Mouse (Mus musculus): ENCODE data around the gene Tmem184b.

Tmem184b gene

DNA sequence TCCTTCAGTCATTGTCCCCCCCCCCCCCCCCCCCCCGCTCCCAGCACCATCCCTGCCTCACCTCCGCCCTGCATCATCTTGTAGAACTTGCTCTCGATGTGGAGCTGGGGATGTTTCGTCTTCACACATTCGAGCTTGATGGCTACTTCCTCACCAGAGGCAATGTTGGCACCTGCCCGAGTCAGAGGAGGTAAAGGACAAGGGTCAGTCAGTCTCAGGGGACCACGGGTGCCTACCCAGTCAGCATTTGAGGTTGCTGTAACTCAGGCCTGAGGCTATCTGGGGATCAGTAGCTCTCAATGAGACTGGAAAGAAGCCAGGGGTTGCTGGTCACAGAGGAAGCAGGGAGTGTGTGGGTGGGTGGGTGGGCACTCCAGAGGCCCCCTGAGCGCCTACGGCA lies 26.6 kb upstream of the Tmem184b start:
- in situ Hi-C loops (cut with MboI, MseI) = no loop called here

DNA sequence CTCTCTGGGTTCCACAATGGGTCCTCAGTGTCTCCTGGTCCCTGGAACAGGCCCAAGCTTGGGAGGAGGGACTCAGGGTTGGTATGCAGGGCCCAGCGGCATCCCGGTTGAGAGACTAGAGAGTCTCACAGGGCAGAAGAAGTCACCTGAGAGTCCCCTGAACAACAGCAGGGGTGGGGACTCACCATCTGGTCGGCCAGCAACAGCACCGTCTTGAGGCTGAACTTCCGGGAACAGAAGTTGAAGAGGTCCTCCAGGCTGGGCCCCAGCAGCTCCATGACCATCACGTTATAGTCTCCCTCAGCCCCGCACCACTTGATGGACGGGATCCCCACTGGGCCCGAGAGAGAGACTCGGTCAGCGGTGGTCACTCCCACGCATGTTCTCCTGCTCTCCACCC lies 26.2 kb upstream of the Tmem184b start:
- in situ Hi-C loops (cut with MboI, MseI) = no loop called here

DNA sequence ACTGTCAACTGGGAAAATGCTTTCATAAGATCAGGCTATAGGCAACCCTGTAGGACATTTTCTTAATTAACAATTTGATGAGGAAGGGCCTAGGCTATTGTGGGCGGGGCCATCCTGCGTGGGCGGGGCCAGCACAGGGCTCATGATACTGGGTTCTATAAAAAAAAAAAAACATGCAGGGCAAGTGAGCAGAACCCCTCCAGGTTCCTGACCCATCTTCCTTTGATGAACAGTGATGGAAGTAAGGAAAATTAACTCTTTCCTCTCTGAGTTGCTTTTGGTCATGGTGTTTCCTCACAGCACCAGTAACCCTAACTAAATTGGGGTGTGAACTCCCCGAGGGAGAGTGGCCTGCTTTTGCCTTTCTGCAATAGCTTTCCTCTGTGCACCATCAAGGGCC lies 25.2 kb upstream of the Tmem184b start:
- in situ Hi-C loops (cut with MboI, MseI) = no loop called here

DNA sequence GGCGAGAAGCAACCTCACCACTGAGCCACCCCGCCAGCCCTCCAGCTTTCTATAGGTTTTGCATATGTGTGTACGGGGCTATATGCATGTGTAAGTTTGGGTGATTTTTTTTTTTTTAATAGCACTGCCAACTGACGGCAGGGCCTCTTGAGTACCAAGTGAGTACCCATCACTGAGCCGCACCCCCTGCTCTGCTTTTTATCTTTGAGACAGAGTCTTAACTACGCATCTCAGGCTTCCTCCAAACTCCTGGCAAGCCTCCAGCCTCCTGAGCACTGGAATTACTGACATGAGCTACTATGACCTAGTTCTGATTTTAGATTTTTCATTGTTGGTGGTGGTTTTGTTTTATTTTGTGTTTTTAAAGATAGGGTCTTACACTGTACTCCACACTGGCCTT lies 24.1 kb upstream of the Tmem184b start:
- in situ Hi-C loops (cut with MboI, MseI) = no loop called here

DNA sequence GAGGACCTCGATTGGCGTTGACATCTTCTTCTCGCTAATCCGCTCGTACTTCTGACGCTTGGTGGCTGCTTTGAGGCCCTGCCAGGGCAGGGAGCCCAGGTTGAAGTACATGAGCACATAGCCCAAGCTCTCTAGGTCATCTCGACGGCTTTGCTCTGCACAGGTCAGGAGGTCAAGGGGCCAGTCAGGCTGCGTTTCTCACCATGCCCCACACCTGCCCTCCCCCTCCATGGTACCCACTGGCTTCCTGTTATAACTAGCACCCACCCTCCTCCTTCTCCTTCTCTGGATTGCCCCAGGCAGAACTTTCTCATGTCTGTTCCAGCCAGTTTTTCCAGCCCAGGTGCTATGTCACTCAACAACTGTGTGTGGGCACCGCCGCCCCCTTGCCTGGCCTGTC lies 22.1 kb upstream of the Tmem184b start:
- in situ Hi-C loops (cut with MboI, MseI) = no loop called here

DNA sequence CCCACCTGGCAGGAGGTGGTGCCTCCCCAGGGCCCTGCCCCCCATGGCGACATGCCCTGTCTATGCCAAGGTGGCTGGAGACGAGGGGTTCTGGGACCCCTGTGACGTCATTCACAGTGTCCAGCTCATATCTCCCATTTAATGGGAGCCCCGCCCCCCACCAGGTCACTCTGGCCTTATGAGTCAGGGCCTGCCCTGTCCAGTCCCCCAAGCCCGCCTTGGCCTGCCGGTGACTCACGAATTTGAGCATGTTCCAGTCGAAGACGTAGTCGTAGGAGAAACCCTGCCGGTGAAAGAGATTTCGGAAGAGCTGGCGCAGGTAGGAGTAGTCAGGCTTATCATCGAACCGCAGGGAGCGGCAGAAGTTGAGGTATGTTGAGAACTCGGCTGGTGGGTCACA lies 21.2 kb upstream of the Tmem184b start:
- in situ Hi-C loops (cut with MboI, MseI) = no loop called here

DNA sequence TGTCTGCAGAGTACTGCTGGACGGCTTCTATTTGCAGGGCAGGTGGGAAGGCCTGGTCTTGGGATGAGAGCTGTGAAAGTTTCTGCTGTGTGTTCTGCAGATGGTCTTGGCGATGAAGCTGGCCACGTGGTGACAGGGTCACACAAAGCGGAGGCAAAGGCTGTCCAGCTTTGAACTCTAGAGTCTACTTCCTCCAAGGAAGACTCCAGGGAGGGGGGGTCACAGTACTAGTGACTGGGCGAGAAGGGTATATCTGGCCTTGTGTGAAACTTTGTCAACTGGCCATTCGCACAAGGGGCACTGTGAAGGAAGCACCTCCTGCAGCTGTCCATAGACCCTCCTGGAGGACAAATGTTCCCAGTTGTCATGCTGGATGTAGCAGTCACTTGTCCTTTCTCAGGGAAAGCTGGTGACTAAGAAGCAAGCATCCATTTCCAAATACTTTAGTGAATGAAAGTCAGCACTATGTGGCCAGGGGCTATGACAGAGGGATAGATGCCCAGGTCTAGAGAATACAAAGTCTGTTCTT lies 19.4 kb upstream of the Tmem184b start:
- in situ Hi-C loops (cut with MboI, MseI) = no loop called here

DNA sequence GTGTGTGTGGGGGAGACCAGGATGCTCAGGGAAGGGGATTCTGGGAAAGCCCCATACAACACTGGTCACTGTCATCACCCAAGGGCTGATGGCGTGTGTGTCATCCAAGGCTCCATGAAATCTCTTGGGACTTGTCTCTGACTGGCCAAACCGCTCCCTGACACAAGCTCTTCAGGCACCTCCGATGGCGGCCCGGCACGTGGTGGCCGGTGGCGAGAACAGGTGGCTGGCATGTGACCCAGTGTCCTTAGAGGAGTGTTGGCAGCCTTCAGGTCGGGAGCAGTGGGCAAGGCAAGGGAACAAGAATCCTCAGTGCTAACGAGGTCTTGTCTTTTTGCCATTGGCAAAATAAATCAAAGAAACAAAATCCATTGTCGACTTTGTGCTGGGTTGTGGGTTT lies 15.3 kb upstream of the Tmem184b start:
- in situ Hi-C loops (cut with MboI, MseI) = no loop called here

DNA sequence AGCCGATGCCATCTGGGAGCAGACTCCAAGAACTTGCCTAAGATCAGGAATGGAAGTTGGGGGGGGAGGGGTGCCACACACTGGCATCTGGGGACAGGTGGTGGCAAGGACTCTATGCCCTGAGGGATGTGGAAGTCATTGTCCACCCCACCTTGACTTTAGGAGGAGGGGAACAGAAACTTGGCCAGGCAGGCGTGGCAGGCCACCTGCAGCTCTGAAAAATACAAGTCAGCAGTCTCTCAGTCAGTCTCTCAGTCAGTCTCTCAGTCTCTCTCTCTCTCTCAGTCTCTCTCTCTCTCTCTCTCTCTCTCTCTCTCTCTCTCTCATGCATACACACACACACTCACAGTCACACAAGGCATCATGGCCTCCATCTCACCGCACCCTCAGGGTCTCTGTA lies 14.9 kb upstream of the Tmem184b start:
- in situ Hi-C loops (cut with MboI, MseI) = no loop called here

DNA sequence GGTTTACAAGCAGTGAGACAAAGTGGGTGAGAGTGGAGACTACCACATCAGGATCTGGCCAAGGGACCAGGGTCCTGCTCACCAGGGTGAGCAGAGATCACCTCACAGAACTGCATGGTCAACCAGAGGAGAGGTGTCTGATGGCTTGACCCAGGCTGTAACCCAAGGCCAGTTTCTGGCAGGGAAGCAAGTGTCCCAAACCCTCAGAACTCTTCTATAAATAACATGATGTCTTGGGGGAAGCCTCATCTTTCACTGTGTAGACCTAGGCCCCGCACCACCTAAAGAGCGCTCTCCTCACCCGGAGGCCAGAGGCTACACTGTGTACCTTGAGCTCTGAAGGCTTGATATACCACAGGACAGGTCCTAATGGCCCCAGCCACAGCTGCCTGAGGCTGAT lies 14.0 kb upstream of the Tmem184b start:
- in situ Hi-C loops (cut with MboI, MseI) = no loop called here

DNA sequence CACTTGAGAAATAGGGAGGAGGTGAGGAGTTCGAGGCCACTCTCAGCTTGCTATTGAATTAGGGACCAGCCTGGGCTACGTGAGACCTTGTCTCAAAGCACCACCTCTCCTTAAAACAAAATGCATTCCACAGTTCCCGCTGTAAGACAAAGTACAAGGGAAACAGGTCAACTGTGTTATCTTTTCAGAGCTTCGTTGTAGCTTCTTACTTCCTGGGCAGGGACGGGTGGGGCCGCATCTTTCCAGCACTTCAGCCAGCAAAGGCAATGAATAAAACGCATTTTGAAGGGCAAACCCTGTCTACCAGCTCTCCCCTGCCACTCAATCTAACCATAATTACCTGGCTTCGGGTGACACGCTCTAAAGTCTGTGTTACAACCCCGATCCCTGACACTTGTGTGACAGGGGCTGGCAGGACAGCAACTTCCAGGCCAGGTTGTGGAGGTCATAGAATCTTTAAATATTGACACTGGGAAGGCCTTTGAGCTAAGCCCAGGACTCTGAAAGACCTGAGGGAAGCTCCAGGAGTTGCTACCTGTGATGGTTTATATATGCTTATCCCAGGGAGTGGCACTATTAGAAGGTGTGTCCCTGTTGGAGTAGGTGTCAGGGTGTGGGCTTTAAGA lies 13.2 kb upstream of the Tmem184b start:
- in situ Hi-C loops (cut with MboI, MseI) = no loop called here

DNA sequence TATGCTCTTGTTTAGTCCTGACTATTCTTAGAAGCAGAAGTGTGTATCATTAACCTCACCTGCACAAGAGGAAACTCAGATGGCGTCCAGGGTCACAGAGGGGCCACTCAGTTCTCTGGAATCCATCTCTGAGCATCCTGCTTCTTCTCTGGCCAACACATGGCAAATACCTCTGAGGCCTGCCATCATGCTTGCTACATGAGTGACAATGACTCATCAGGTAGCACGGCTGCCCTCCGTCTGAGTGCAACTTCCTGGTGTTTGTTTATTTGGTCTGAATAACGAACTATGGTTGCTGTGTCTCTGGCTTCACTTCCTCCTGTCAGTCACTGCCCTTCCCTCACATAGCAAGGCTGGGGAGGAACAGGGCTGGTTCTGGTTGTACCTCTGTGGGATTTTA lies 11.1 kb upstream of the Tmem184b start:
- in situ Hi-C loops (cut with MboI, MseI) = no loop called here

DNA sequence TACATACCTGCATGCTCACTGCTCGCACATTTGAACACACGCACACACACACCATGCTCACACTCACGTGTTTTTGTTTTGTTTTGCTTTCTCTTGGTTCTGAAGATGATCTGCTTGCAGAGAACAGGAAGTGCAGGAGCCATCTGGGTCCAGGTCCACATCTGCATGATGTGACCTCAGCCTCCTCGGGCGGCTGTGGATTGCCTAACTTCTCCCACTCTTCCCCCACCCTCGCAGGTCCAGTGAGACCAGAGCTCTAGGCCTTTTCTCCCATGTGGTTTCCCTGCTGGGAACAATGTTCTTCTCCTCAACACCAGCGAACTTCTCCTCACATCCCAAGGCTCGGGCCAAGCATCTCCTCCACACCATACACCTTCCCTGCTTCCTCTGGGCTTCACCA lies 10.4 kb upstream of the Tmem184b start:
- in situ Hi-C loops (cut with MboI, MseI) = no loop called here

DNA sequence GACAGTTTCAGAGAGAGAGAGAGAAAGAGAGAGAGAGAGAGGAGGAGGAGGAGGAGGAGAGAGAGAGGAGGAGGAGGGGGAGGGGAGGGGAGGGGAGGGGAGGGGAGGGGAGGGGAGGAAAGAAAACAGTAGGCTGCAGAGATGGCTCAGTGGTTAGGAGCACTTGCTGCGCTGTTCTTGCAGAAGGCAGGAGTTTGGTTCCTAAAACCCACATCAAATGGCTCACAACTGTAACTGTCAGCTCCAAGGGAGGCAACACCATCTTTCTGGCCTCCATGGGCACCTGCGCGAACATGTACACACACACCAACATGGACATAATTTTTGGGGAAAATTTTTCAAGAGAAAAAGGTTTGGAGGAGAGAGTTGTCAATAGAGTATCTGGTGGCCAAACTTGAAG lies 9.8 kb upstream of the Tmem184b start:
- in situ Hi-C loops (cut with MboI, MseI) = no loop called here

DNA sequence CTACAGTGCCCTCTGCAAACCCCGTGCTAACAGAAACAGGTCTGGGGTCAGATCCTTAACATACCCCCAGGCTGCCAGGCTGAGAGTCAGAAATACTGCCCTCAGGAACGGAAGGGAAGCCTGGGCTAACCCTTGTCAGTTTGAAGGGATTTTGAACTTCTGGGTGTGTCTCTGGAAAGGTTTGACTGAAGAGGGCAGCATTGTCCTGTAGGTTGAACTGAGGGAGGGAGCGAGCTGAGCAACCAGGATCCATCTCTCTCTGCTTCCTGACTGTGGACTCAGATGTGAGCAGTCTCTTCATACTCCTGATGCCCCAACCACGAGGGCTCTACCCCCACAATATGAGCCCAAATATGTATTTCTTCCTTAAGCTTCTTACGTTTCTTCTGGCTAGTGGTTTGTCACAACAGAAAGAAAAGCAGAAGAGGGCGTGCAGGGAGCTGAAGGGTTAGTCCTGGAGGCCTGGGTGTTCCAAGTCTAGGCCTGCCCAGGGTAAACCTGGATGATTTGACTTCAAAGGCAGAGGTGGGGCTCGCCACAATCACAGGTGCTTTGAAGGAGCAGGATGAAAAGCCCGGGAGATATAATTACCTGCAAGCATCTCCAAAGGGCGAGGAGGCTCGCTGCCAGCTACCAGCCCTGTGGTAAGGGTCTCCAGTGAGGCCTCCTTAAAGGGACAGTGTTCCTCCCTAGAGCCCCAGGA lies 8.1 kb upstream of the Tmem184b start:
- in situ Hi-C loops (cut with MboI, MseI) = no loop called here

DNA sequence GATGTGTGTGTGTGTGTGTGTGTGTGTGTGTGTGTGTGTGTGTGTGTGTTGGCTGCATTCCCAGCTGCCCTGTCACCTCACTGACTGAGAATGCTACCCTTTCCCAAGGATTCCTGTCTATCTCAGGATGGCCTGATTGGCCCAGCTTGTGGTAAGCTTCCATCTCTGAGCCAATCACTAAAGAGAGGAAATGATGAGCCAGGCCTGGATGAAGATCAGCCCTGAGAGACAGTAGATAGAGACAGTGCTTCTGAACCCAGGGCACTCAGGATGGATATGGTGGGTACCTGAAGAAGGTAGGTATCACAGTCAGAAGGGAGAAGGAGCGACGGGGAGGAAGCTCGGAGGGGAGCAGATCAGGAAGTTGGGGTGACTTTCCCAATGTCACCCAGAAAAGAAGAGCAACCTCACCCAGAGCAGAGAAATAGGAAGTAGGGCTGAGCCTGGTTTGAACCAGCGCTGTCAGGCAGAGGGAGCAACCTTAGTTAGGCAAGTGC lies 5.8 kb upstream of the Tmem184b start:
- in situ Hi-C loops (cut with MboI, MseI) = no loop called here

DNA sequence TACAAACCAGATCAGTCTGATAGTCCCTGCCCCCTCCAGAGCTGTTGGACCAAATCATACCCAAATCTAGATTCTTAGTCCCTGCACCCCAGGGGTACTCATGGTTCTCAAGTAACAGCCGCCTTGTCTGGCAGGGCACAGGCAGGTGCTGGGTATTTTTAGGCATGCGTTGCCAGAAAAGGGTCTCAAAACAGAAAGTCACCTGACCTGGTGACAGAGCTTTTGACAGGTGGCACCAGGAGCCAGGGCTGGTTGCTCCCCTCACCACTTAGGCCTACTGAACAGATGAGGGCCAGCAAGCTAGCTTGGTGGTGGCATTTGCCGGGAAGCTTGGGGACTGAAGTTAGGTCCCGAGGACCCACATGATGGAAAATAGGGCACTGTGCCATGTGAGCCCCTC lies 3.2 kb upstream of the Tmem184b start:
- in situ Hi-C loops (cut with MboI, MseI) = no loop called here

DNA sequence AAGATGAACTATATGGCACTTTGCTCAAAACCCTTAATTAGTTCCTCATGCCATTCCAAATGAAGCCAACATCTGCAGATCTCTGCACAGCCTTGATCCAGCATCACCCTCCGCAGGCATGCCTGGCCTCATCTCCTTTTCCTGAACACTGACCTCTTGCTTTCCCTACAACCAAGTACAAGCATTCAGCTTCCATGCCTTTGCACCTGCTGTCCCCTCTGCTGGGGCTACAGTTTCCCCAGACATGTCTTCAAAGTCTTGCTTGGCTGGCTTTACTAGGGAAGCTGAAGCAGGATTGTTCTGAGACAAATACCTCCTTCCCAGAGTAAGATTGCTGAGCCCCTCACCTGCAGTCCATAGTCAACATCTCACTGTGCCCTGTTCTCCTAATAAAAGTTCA lies 908 bp upstream of the Tmem184b start:
- in situ Hi-C loops (cut with MboI, MseI) = no loop called here

DNA sequence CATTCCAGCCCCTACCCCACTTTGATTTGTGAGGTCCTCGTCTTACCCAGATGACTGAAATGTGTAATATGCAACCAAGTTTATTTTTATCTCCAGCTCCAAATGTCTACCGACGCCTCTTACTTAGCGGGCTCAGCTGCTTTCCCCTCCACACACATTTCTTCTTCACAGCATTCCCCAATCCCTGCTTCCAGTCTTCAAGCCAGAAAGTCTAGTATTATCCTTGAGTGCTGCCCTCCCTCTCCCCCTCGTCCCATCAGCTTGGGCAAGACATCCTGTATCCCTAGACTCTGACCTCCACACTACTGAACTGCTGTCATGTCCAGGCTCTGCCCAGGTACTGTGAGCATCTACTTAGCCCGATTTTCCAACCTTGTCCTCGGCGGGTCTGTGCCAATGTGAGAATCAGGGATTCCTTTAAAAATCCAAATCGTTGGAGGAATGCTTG lies 418 bp upstream of the Tmem184b start:
- in situ Hi-C loops (cut with MboI, MseI) = no loop called here

DNA sequence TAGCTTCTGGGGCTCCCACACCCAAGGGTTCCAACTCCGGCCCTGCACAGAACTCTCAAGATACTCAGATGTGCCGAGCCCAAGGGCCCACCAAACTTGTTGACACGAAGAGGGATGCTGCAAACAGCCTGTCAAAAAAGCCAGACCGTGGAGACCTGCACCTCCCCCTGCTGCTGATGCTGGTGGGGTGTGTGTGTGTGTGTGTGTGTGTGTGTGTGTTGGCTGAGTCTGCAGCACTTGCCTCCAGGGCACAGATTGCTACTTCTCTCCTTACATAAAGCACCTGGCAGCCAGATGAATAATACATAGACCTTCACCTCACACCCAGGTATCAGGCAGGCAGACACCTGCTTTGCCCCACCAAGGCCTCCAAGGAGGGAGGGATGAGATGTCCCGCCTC lies 1.2 kb downstream of the Tmem184b start:
- in situ Hi-C loops (cut with MboI, MseI) = no loop called here

DNA sequence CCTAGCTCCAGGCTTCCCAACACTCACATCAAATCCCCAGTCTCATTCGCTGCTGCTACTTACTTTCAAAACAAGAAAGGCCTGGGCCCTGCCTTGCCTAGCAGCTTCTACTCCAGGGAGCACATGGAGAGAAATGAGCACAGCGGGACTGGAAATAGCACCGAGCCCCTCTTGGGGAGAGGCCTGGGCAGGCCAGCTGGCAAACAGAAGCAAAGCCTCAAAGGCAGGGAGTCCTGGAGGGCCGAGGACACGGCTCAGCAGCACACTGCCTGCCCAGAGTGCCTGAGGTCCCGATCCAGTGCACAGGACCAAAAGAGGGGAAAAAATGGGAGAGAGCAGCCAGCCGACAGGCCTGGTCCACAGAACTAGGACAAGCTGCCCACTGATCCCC lies 2.4 kb downstream of the Tmem184b start:
- in situ Hi-C loops (cut with MboI, MseI) = no loop called here

DNA sequence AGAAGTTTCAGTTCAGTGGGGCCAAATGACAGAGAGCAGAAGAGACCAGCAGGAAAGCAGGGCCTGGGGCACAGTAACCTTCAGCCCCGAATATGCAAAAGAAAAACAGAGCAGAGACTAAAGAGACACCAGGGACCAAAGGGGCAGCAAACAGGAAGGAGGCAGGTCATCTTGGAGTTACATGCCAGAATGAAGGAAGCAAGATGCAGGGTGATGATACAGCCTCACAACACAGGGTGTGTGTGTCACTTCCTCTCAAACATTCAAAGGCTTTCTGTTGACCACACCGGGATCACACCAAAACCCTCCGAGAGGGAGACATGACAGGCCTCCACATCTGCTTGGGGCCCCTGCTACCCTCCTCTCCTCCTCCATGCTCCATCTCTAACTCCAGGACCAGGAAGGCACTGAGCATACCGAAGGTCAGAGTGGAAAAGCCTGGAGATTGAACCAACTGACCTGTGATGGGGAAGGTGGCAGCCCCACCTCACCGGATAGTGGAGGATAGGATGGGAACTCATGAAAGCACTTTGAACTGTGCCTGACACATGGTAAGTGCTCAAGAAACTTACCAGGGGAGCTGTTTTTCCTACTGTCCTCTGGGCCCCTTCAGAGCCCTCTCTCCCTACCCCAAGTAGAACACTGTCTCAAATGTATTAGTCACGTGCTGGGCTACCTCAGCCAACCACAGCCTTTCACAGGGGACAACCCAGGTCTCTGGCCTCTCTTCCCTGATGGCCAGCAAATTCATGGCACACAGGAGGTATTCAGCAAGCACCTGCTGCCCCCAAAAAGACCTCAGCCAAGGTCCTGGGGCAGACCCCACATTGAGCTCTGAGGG lies 3.0 kb downstream of the Tmem184b start:
- in situ Hi-C loops (cut with MboI, MseI) = no loop called here

Data from regulatory T cell (primary cell).